Mouse (Mus musculus) midbrain, embryonic 12.5 days (tissue): ENCODE measurements around the gene Crabp2. TPM values are rescaled to one million over a fixed set of nuclear protein-coding genes. Genes with fewer than 3 reads are reported as not detected.

Source experiments
- ATAC-seq: fragments of 200-750 bp; cut with Nextera tagmentation; 2 replicates; pipeline ENCODE4 v1.8.0; 2017; ENCODE audit warnings: low read depth, moderate TSS enrichment, moderate library complexity; ENCODE audit not compliant: low FRiP score
- H3K27ac ChIP-seq: fragments of 300-500 bp; sonication (generic); replicated peaks from 2 replicates; pipeline ENCODE4 v1.5.1; 2016; ENCODE audit warnings: mild to moderate bottlenecking
- H3K27me3 ChIP-seq: fragments of 300-500 bp; sonication (generic); 2 replicates; pipeline ENCODE4 v1.6.1; 2016; ENCODE audit warnings: mild to moderate bottlenecking
- H3K36me3 ChIP-seq: fragments of 300-500 bp; sonication (generic); 2 replicates; pipeline ENCODE4 v1.6.1; 2016
- H3K4me1 ChIP-seq: fragments of 300-500 bp; sonication (generic); 2 replicates; pipeline ENCODE4 v1.6.1; 2016
- H3K4me2 ChIP-seq: fragments of 300-500 bp; sonication (generic); replicated peaks from 2 replicates; pipeline ENCODE4 v1.6.1; 2016; ENCODE audit warnings: mild to moderate bottlenecking, moderate library complexity
- H3K4me3 ChIP-seq: fragments of 300-500 bp; sonication (generic); 2 replicates; pipeline ENCODE4 v1.5.1; 2016; ENCODE audit warnings: mild to moderate bottlenecking
- H3K9ac ChIP-seq: fragments of 300-500 bp; sonication (generic); replicated peaks from 2 replicates; pipeline ENCODE4 v1.6.1; 2016; ENCODE audit warnings: mild to moderate bottlenecking, moderate library complexity
- H3K9me3 ChIP-seq: fragments of 300-500 bp; sonication (generic); 2 replicates; pipeline ENCODE4 v1.6.1; 2016; ENCODE audit warnings: mild to moderate bottlenecking
- WGBS: fragments of 180-500 bp; shearing (Covaris S2); methylation state at CpG from one replicate; pipeline ENCODE4 v1.1.7; 2016; 5-methylcytosine and 5-hydroxymethylcytosine counted together
- polyA plus RNA-seq: library from polyadenylated mRNA; unstranded; fragments of >200 nt; fragmentation: Nextera tagmentation; extraction: Ambion mirVana; gene quantifications from 2 replicates; pipeline ENCODE4 v1.2.1, GENCODE M21; 2016

The Crabp2 gene
- polyA plus RNA-seq, 1 experiment from 2014 or later, result 335 TPM

- Histone ChIP-seq H3K9me3 (no peaks in the 10 kb centered on the region), H3K27ac (peak overlapping the region; percentile 83), H3K4me2 (peak overlapping the region; percentile 67), H3K4me1 (peaks cover 79% of the 10 kb centered on the region), H3K9ac (peak overlapping the region; percentile 48; the same call in 1 of the 2 replicates), H3K36me3 (peaks cover 7% of the 10 kb centered on the region; the same call in 1 of the 2 replicates), H3K4me3 (peak overlapping the region; percentile 46), H3K27me3 (no peaks in the 10 kb centered on the region; the same call in 1 of the 2 replicates)
- WGBS, result 1% methylated on average over 26 of the region's 26 CpGs
- peak; percentile 10; the same call in 1 of the 2 replicates for ATAC-seq
Measured at GRCm38 (mm10) chr3:87947056-87947810, 1.2 kb upstream of the Crabp2 start.

DNA sequence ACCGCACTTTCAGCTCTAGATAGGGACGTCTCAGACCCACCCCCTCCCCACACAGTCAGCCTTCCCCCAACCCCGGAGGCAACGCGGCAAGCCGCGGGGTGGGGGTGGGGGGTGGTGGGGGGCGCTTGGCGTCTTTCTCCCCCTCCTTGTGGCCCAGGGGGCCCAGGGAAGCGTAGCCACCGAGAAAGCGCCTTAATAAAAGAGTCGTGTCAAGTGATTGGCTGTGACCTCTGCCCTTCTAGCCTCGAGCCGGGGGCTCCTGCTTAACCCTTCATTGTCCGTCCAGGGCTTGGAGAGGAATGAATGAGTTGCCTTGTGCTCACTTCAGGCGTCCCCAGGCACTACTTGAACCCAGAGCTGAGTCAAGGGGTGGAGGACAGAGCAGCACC lies 661 bp upstream of the Crabp2 start:
- no peaks in the 10 kb centered on the region; the same call in 1 of the 2 replicates for H3K27me3 ChIP-seq
- H3K27ac ChIP-seq, result peak overlapping the region; percentile 83
- ATAC-seq, result peak; percentile 13; the same call in 1 of the 2 replicates
- H3K4me3 ChIP-seq, result peak overlapping the region; percentile 46
- peaks cover 84% of the 10 kb centered on the region for H3K4me1 ChIP-seq
- peak overlapping the region; percentile 48 for H3K9ac ChIP-seq
- WGBS, result 0% methylated on average over 16 of the region's 17 CpGs
- H3K36me3 ChIP-seq, result 0 out of 2 replicates have a peak, but pooled peaks cover 6% of the 10 kb centered on the region
- peak overlapping the region; percentile 67 for H3K4me2 ChIP-seq
- no peaks in the 10 kb centered on the region for H3K9me3 ChIP-seq

- H3K36me3 ChIP-seq, result peaks cover 11% of the 10 kb centered on the region; the same call in 1 of the 2 replicates
- ATAC-seq, result no peak
- H3K27ac ChIP-seq, result peak overlapping the region; percentile 83
- peak overlapping the region; percentile 67 for H3K4me2 ChIP-seq
- no peaks in the 10 kb centered on the region; the same call in 1 of the 2 replicates for H3K27me3 ChIP-seq
- peak overlapping the region; percentile 48 for H3K9ac ChIP-seq
- peak overlapping the region; percentile 46 for H3K4me3 ChIP-seq
- H3K9me3 ChIP-seq, result no peaks in the 10 kb centered on the region
- 2% methylated on average over 16 of the region's 16 CpGs for WGBS
- peaks cover 91% of the 10 kb centered on the region for H3K4me1 ChIP-seq
Measured at GRCm38 (mm10) chr3:87949266-87949954, 944 bp downstream of the Crabp2 start.

- Histone ChIP-seq H3K36me3 (peaks cover 11% of the 10 kb centered on the region; the same call in 1 of the 2 replicates), H3K9ac (peak overlapping the region; percentile 48), H3K4me1 (peaks cover 85% of the 10 kb centered on the region), H3K9me3 (no peaks in the 10 kb centered on the region), H3K4me2 (peak overlapping the region; percentile 67), H3K27me3 (no peaks in the 10 kb centered on the region; the same call in 1 of the 2 replicates), H3K27ac (peak overlapping the region; percentile 83), H3K4me3 (peak overlapping the region; percentile 46)
- 2% methylated on average over 13 of the region's 13 CpGs for WGBS
- ATAC-seq, result no peak
Measured at GRCm38 (mm10) chr3:87949955-87950515, 1.6 kb downstream of the Crabp2 start.

DNA sequence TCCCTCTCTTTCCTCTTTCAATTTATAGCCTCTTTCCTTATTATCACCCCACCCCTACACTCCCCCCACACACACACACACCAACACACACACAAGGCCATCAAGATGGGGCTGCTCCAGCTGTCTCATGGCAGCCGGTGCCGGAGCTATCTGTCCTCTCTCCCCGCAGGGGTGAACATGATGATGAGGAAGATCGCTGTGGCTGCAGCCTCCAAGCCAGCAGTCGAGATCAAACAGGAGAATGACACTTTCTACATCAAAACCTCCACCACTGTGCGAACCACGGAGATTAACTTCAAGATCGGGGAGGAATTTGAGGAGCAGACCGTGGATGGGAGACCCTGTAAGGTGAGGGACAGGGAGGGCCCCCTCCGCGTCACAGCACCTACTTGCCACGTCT lies 3.5 kb downstream of the Crabp2 start:
- peak overlapping the region; percentile 67 for H3K4me2 ChIP-seq
- peaks cover 11% of the 10 kb centered on the region; the same call in 1 of the 2 replicates for H3K36me3 ChIP-seq
- peaks cover 65% of the 10 kb centered on the region for H3K4me1 ChIP-seq
- H3K27ac ChIP-seq, result peak overlapping the region; percentile 71
- no peaks in the 10 kb centered on the region; the same call in 1 of the 2 replicates for H3K27me3 ChIP-seq
- 9% methylated on average over 12 of the region's 12 CpGs for WGBS
- H3K9ac ChIP-seq, result peak overlapping the region; percentile 41
- peak overlapping the region; percentile 22; the same call in 1 of the 2 replicates for H3K4me3 ChIP-seq
- ATAC-seq, result no peak
- H3K9me3 ChIP-seq, result no peaks in the 10 kb centered on the region

DNA sequence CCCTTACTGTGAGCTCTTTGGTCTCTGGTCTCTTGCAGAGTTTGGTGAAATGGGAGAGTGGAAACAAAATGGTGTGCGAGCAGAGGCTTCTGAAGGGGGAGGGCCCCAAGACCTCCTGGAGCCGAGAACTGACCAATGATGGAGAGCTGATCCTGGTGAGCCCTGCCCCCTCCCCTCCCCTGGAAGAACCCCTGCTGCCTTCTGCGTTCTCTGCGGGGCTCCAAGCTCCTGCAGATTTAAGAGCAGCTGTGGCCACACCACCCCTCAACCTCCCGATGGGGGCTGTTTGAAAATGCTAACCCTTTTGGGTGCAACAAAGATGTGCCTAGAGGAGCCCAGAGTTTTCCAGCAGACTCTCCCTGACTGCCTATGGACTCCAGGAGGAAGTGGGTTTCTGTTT lies 4.0 kb downstream of the Crabp2 start:
- Histone ChIP-seq H3K4me2 (peak overlapping the region; percentile 67), H3K9ac (peak overlapping the region; percentile 41), H3K4me3 (peak overlapping the region; percentile 22), H3K27me3 (no peaks in the 10 kb centered on the region; the same call in 1 of the 2 replicates), H3K27ac (peak overlapping the region; percentile 71), H3K36me3 (peaks cover 11% of the 10 kb centered on the region; the same call in 1 of the 2 replicates), H3K4me1 (peaks cover 61% of the 10 kb centered on the region), H3K9me3 (no peaks in the 10 kb centered on the region)
- 0 out of 2 replicates have a peak, but pooled peaks have one; percentile 51 for ATAC-seq
- 0% methylated on average over 5 of the region's 5 CpGs for WGBS

DNA sequence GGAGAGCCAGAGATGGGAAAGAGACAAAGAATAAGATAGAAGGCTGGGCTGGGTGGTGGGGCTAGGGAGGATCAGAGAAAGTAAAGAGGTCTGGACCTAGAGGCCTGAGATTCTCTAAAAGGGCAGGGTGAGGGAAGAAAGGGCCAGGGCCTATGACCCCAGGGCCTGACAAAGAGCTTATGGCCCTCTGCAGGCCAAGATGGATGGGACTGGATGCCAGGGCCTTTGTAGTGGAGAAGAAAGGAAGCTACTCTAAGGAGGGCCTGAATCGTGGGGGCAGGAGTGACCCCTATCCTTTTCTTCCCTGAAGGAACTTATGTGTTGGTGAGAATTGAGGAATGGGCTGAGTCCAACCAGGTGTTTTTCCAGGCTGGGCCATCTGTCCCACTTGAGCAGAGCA lies 9.6 kb downstream of the Crabp2 start:
- H3K9me3 ChIP-seq, result no peaks in the 10 kb centered on the region
- H3K27ac ChIP-seq, result 0 out of 2 replicates have a peak overlapping the region, but pooled peaks have one; percentile 4
- no peak for ATAC-seq
- no peak overlapping the region for H3K4me2 ChIP-seq
- peaks cover 41% of the 10 kb centered on the region for H3K4me1 ChIP-seq
- no peak overlapping the region for H3K9ac ChIP-seq
- peaks cover 11% of the 10 kb centered on the region; the same call in 1 of the 2 replicates for H3K36me3 ChIP-seq
- no peak overlapping the region for H3K4me3 ChIP-seq
- H3K27me3 ChIP-seq, result no peaks in the 10 kb centered on the region
- WGBS, result 0% methylated on average over 1 of the region's 1 CpGs

DNA sequence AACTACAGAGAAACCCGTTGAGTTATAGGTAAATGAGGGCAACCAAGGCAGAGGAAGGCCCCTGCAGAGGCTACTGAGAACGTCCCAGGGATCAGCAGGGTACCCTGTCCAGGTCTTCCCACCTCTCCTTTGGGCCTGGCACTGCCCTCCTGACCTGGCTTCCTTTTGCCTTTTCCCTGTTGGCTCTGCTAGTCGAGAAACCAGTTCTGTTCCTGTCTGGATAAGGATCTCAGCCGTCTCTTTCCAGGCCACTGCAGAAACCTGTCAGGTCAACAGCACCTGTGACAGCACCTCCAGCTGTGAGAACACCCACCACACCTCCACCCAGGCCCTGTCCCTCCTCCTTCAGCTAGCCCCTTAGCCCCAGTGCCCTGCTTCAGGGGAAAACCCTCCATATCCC lies 10.0 kb downstream of the Crabp2 start:
- no peak overlapping the region for H3K27ac ChIP-seq

GRCm38 (mm10) chr3:87958967-87959366 lies 10.5 kb downstream of the Crabp2 start:
- ATAC-seq, result no peak
- Histone ChIP-seq H3K4me3 (no peak overlapping the region), H3K9me3 (no peaks in the 10 kb centered on the region), H3K4me2 (no peak overlapping the region), H3K27ac (no peak overlapping the region), H3K27me3 (no peaks in the 10 kb centered on the region), H3K4me1 (peaks cover 35% of the 10 kb centered on the region), H3K9ac (no peak overlapping the region), H3K36me3 (peaks cover 4% of the 10 kb centered on the region; the same call in 1 of the 2 replicates)
- 22% methylated on average over 1 of the region's 1 CpGs for WGBS

More for the DNA sequence above, 10.0 kb downstream of the Crabp2 start:
- ATAC-seq, result no peak
- Histone ChIP-seq H3K4me2 (no peak overlapping the region), H3K27me3 (no peaks in the 10 kb centered on the region), H3K36me3 (peaks cover 9% of the 10 kb centered on the region; the same call in 1 of the 2 replicates), H3K4me1 (peaks cover 37% of the 10 kb centered on the region), H3K4me3 (no peak overlapping the region), H3K9ac (no peak overlapping the region), H3K9me3 (no peaks in the 10 kb centered on the region)
- 31% methylated on average over 4 of the region's 4 CpGs for WGBS

DNA sequence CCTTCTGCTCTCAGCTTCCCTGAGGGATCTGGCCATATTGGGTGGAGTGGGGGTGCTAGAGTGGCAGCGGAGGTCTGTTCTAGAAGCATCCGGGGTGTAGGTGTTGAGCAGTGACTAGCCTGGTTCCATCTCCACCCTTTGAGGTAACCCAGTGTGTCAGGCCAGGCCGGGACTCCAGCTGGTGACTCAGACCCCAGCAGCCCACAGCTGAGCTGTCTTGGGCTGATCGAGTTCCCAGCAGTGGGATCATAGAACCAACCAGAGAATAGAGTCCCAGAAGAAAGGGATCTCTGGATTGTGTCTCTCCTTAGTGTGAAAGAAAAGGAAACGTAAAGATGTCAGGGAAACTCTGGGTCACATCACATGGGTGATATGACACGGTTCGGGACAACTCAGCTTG lies 10.9 kb downstream of the Crabp2 start:
- Histone ChIP-seq H3K4me3 (no peak overlapping the region), H3K4me2 (no peak overlapping the region), H3K9ac (no peak overlapping the region), H3K27ac (0 out of 2 replicates have a peak overlapping the region, but pooled peaks have one; percentile 94), H3K4me1 (peaks cover 35% of the 10 kb centered on the region), H3K36me3 (no peaks in the 10 kb centered on the region), H3K27me3 (no peaks in the 10 kb centered on the region), H3K9me3 (no peaks in the 10 kb centered on the region)
- ATAC-seq, result no peak
- 70% methylated on average over 7 of the region's 7 CpGs for WGBS

DNA sequence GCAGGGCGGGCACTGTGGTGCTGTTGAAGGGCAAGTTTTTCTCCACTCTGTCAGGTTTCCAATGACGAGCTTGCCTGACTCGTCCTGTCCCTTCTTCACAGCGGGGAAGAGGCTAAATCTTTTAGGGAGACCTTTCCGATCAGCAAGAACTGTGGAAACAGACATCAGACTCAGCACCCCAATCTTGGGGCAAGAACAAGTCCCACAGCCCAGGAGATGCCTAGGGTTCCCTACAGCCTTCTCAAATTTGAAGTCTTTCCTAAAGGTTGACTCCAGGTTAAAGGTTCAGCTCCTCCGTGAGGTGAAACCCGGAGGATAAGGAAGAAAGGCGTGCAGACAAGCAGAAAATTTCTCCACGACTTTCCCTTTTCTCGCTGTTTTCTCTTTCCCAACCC lies 11.7 kb downstream of the Crabp2 start:
- ATAC-seq, result no peak
- H3K27me3 ChIP-seq, result no peaks in the 10 kb centered on the region
- H3K36me3 ChIP-seq, result no peaks in the 10 kb centered on the region
- H3K4me3 ChIP-seq, result peak overlapping the region; percentile 39
- peak overlapping the region; percentile 54 for H3K4me2 ChIP-seq
- peaks cover 35% of the 10 kb centered on the region for H3K4me1 ChIP-seq
- under 1% methylated on average over 10 of the region's 10 CpGs for WGBS
- no peaks in the 10 kb centered on the region for H3K9me3 ChIP-seq
- peak overlapping the region; percentile 94 for H3K27ac ChIP-seq
- H3K9ac ChIP-seq, result peak overlapping the region; percentile 39; the same call in 1 of the 2 replicates
